Mouse (Mus musculus): ENCODE results near the gene Scml4. TPM values are rescaled to one million over a fixed set of nuclear protein-coding genes. Genes with fewer than 3 reads are reported as not detected.
A peak's percentile ranks its signal among the peaks of the same experiment; 100 is the strongest.

The Scml4 gene
- polyA plus RNA-seq, 1 experiment from 2014 or later, result 0.92 TPM

DNA sequence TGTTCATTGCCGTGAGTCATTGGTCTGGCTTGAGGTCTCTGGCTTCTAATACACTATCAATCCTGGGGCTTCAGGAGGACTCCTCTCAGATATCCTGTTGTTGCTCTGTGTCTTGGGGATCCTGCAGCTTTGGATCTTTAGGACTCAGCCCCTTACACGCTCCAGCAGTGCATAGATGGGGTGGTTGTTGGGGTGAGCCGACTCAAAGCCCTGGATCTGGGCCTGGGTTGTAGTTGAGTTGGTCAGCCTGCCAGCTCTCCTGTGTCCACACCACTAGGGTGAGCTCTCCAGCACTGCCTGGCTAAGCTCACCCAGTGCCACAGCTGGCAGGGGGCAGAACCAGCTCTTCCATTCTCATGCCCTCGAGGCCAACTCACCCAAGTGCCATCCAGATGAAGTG is 78.2 kb downstream of the Scml4 start:
- 70% methylated on average over 4 of the region's 4 CpGs for WGBS (ENCODE audit: insufficient replicate concordance)
- no peak overlapping the region for H3K27ac ChIP-seq (ENCODE audit: low read depth, low read length)
- H3K27me3 ChIP-seq (ENCODE audit: control insufficient read depth, insufficient read depth, low read length), result no peaks in the 10 kb centered on the region
- H3K4me2 ChIP-seq, result no peak overlapping the region
- H3K4me1 ChIP-seq (ENCODE audit: control insufficient read depth, insufficient read depth, low read length), result peaks cover 13% of the 10 kb centered on the region
- no peaks in the 10 kb centered on the region for H3K9me3 ChIP-seq (replicated peaks; ENCODE audit: control insufficient read depth, low read length)
- H3K36me3 ChIP-seq (ENCODE audit: control insufficient read depth, insufficient read depth, low read length), result no peaks in the 10 kb centered on the region
- H3K9ac ChIP-seq (ENCODE audit: low read depth, low read length), result no peak overlapping the region
- no peak for ATAC-seq (replicated peaks; ENCODE audit: insufficient number of reproducible peaks, low FRiP score, low TSS enrichment)
- H3K4me3 ChIP-seq (ENCODE audit: low read depth, low read length), result no peak overlapping the region

DNA sequence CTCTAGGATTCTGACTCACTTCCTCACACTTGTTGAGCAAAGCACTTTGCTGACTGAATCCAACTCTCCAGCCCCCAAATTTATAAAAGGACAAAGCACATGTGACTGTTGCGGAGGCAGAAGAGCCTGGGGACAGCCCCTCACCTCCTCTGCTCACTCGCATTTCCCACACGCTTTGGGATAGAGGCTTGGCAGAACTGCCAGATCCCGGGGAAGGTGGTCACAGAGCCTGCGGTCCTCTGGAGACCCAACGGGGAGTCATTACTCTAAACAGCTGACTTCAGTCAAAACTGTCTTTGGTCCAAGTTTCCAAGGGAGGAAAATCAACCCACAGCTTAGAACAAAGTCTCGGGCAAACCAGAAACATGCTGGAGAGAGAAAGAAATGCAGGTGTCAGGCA is 79.5 kb downstream of the Scml4 start:
- Histone ChIP-seq H3K27ac (ENCODE audit: low read depth, low read length) (no peak overlapping the region), H3K9me3 (replicated peaks; ENCODE audit: control insufficient read depth, low read length) (no peaks in the 10 kb centered on the region), H3K9ac (ENCODE audit: low read depth, low read length) (no peak overlapping the region), H3K4me1 (ENCODE audit: control insufficient read depth, insufficient read depth, low read length) (peaks cover 13% of the 10 kb centered on the region), H3K27me3 (ENCODE audit: control insufficient read depth, insufficient read depth, low read length) (no peaks in the 10 kb centered on the region), H3K4me3 (ENCODE audit: low read depth, low read length) (no peak overlapping the region), H3K36me3 (ENCODE audit: control insufficient read depth, insufficient read depth, low read length) (no peaks in the 10 kb centered on the region), H3K4me2 (no peak overlapping the region)
- 68% methylated on average over 7 of the region's 7 CpGs for WGBS (ENCODE audit: insufficient replicate concordance)
- ATAC-seq (replicated peaks; ENCODE audit: insufficient number of reproducible peaks, low FRiP score, low TSS enrichment), result no peak

DNA sequence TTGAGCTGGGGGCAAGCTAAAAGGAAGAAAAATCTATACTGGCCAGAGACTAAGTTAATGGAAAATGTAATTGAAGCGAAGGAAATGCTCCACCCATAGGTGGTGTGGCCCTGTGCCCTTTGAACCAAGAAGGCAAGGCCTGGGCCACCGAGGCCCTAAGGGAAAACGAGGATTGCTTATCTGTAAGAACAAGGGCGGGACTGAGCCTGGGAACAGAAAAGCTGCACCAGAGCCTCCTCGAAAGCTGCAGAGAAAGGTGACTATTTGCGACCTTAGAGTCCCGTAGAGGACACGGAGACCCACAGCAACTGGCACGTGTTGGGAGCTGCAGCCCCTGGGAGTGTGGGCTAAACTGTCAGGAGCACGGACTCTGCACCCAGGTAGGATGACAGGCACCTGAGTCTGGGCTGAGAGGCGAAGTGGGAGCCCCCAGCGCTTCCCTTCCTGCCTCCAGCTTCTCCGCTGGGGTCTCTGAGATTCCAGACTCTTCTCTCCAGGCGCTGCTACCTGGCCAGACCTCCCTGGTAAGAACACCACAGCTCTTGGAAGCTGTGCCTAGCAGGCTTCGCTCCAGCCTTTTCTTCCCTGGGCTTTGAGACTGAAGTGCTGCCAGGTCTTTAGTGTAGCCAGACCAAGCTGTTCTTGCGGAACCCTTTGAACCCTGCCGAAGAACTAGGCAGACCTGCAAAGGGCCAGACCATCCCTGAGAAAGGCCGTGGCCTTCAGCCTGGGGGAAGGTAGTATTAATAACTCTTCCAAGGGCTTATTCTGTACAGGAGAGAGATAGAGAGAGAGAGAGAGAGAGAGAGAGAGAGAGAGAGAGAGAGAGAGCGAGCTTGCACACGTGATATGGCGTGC is 80.3 kb downstream of the Scml4 start:
- no peaks in the 10 kb centered on the region for H3K36me3 ChIP-seq (ENCODE audit: control insufficient read depth, insufficient read depth, low read length)
- no peak overlapping the region for H3K4me3 ChIP-seq (ENCODE audit: low read depth, low read length)
- H3K4me2 ChIP-seq, result no peak overlapping the region
- no peak overlapping the region for H3K9ac ChIP-seq (ENCODE audit: low read depth, low read length)
- H3K27me3 ChIP-seq (ENCODE audit: control insufficient read depth, insufficient read depth, low read length), result no peaks in the 10 kb centered on the region
- H3K4me1 ChIP-seq (ENCODE audit: control insufficient read depth, insufficient read depth, low read length), result peaks cover 9% of the 10 kb centered on the region
- no peaks in the 10 kb centered on the region for H3K9me3 ChIP-seq (replicated peaks; ENCODE audit: control insufficient read depth, low read length)
- 60% methylated on average over 21 of the region's 21 CpGs for WGBS (ENCODE audit: insufficient replicate concordance)
- ATAC-seq (replicated peaks; ENCODE audit: insufficient number of reproducible peaks, low FRiP score, low TSS enrichment), result no peak
- H3K27ac ChIP-seq (ENCODE audit: low read depth, low read length), result no peak overlapping the region

DNA sequence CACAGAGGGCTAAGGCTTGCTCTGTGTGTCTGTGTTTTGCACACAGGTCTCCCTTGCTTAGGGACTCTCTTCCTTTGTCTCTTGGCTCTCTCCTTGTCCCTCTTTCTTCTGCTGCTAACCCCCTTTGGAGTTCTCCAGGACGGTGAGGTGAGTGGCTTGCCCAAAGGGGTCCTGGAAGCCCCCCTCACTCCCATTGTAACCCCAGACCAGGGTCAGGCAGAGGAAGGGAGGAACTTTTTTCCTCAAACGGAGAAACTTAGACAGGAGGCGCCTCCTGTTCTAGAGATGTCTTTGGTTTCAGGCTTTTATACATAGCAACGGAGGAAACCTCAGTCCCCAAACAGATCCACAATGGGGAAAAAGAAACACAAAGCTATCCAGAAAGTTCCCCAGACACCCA is 81.1 kb downstream of the Scml4 start:
- H3K27me3 ChIP-seq (ENCODE audit: control insufficient read depth, insufficient read depth, low read length), result no peaks in the 10 kb centered on the region
- H3K27ac ChIP-seq (ENCODE audit: low read depth, low read length), result no peak overlapping the region
- no peak overlapping the region for H3K4me2 ChIP-seq
- H3K36me3 ChIP-seq (ENCODE audit: control insufficient read depth, insufficient read depth, low read length), result no peaks in the 10 kb centered on the region
- ATAC-seq (replicated peaks; ENCODE audit: insufficient number of reproducible peaks, low FRiP score, low TSS enrichment), result no peak
- peaks cover 9% of the 10 kb centered on the region for H3K4me1 ChIP-seq (ENCODE audit: control insufficient read depth, insufficient read depth, low read length)
- H3K9ac ChIP-seq (ENCODE audit: low read depth, low read length), result no peak overlapping the region; the same call in 1 of the 2 replicates
- no peak overlapping the region for H3K4me3 ChIP-seq (ENCODE audit: low read depth, low read length)
- 81% methylated on average over 4 of the region's 4 CpGs for WGBS (ENCODE audit: insufficient replicate concordance)
- H3K9me3 ChIP-seq (replicated peaks; ENCODE audit: control insufficient read depth, low read length), result no peaks in the 10 kb centered on the region

DNA sequence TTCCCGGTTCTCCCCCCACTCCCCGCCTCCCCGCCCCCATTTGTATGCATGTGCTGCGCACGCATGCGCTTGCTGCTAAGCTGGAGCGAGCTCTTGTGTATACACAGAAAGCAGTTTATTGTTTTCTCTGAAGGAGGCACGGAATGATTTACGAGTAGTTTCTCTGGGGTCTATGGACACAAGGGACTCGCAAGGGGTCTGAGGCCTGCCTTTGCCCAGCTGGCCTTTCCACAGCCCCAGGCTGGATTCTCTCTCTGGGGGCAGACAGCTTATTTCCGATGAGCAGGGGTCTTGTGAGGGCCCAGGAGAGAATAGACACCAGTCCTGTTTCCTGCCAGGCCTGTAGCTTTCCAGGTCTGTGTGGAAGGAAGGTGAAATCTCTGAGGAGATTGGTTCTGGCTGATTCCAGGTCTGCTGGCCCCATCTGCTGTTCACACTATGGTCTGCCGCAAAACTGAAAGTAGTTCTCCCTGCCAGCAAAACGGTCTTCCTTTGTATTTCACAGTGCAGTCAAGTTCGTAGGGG is 81.6 kb downstream of the Scml4 start:
- H3K4me1 ChIP-seq (ENCODE audit: control insufficient read depth, insufficient read depth, low read length), result peaks cover 9% of the 10 kb centered on the region
- 0 out of 2 replicates have a peak, but pooled peaks have one; percentile 57 for ATAC-seq (replicated peaks; ENCODE audit: insufficient number of reproducible peaks, low FRiP score, low TSS enrichment)
- WGBS (ENCODE audit: insufficient replicate concordance), result 74% methylated on average over 14 of the region's 14 CpGs
- H3K36me3 ChIP-seq (ENCODE audit: control insufficient read depth, insufficient read depth, low read length), result no peaks in the 10 kb centered on the region
- no peak overlapping the region for H3K27ac ChIP-seq (ENCODE audit: low read depth, low read length)
- H3K27me3 ChIP-seq (ENCODE audit: control insufficient read depth, insufficient read depth, low read length), result no peaks in the 10 kb centered on the region
- H3K4me3 ChIP-seq (ENCODE audit: low read depth, low read length), result no peak overlapping the region
- no peak overlapping the region for H3K4me2 ChIP-seq
- 0 out of 2 replicates have a peak overlapping the region, but pooled peaks have one; percentile 24 for H3K9ac ChIP-seq (ENCODE audit: low read depth, low read length)
- H3K9me3 ChIP-seq (replicated peaks; ENCODE audit: control insufficient read depth, low read length), result no peaks in the 10 kb centered on the region

DNA sequence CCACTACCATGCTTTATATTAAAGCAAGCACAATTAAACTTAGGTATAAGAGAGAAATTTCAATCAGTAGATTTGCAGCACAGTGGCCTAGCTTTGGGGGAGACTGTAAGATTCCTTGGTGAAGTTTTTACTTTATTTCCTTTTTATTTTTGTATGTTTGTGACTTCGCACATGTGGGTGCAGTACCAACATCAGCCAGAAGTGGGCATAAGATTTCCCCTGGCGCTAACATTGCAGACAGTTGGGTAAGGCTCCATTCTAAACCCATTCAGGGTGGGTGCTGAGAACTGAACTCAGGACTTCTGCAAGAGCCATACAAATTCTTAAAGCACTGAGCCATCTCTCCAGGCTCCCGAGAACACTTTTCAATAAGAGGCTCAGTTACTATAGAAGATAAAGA is 82.1 kb downstream of the Scml4 start:
- Histone ChIP-seq H3K9me3 (replicated peaks; ENCODE audit: control insufficient read depth, low read length) (no peaks in the 10 kb centered on the region), H3K4me1 (ENCODE audit: control insufficient read depth, insufficient read depth, low read length) (peaks cover 9% of the 10 kb centered on the region), H3K9ac (ENCODE audit: low read depth, low read length) (no peak overlapping the region), H3K36me3 (ENCODE audit: control insufficient read depth, insufficient read depth, low read length) (no peaks in the 10 kb centered on the region), H3K4me2 (no peak overlapping the region), H3K4me3 (ENCODE audit: low read depth, low read length) (no peak overlapping the region), H3K27ac (ENCODE audit: low read depth, low read length) (no peak overlapping the region), H3K27me3 (ENCODE audit: control insufficient read depth, insufficient read depth, low read length) (no peaks in the 10 kb centered on the region)
- ATAC-seq (replicated peaks; ENCODE audit: insufficient number of reproducible peaks, low FRiP score, low TSS enrichment), result no peak
- WGBS (ENCODE audit: insufficient replicate concordance), result 78% methylated on average over 3 of the region's 3 CpGs

DNA sequence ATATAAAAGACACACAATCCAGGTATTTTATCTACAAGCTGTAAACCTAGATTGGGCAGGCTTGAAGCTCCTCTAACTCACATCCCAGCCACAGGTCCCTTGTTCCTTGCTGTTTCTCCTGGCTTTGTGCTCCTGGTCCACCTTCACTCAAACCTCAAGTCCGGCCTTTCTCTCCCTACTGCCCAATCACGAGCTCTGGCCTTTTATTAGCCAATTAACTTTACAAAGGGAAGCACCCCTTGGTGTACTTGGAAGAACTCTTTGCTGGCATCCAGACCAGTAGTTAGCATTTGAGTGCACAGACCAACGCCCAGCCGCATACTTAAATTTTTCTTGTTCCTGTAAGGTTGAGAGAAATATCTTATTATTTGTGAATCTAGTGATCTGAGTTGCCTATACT is 85.1 kb downstream of the Scml4 start:
- Histone ChIP-seq H3K36me3 (ENCODE audit: control insufficient read depth, insufficient read depth, low read length) (no peaks in the 10 kb centered on the region), H3K9ac (ENCODE audit: low read depth, low read length) (no peak overlapping the region), H3K4me2 (no peak overlapping the region), H3K27ac (ENCODE audit: low read depth, low read length) (no peak overlapping the region), H3K4me1 (ENCODE audit: control insufficient read depth, insufficient read depth, low read length) (peaks cover 14% of the 10 kb centered on the region), H3K9me3 (replicated peaks; ENCODE audit: control insufficient read depth, low read length) (no peaks in the 10 kb centered on the region), H3K4me3 (ENCODE audit: low read depth, low read length) (no peak overlapping the region), H3K27me3 (ENCODE audit: control insufficient read depth, insufficient read depth, low read length) (no peaks in the 10 kb centered on the region)
- 65% methylated on average over 4 of the region's 4 CpGs for WGBS (ENCODE audit: insufficient replicate concordance)
- no peak for ATAC-seq (replicated peaks; ENCODE audit: insufficient number of reproducible peaks, low FRiP score, low TSS enrichment)

DNA sequence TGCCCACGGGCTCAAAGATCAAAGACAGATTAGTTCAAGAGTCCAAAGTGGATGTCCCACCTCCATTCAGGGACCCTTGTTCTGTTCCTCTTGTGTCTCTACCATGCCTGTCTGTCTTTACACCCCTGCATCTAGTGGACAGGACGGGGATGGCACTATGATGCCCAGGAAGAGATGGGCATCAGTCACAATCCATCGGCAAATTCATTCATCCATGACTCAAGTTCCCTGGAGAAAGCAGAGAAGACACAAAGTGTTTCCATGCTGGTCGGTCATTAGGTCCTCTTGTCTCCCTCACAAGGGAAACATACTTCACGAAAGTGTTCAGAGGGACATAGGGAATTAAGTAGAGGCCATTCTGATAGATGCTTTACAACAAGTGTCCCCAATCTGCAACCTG is 87.2 kb downstream of the Scml4 start:
- Histone ChIP-seq H3K4me3 (ENCODE audit: low read depth, low read length) (no peak overlapping the region), H3K27me3 (ENCODE audit: control insufficient read depth, insufficient read depth, low read length) (no peaks in the 10 kb centered on the region), H3K4me2 (no peak overlapping the region), H3K4me1 (ENCODE audit: control insufficient read depth, insufficient read depth, low read length) (peaks cover 14% of the 10 kb centered on the region; the same call in 1 of the 2 replicates), H3K9me3 (replicated peaks; ENCODE audit: control insufficient read depth, low read length) (no peaks in the 10 kb centered on the region), H3K27ac (ENCODE audit: low read depth, low read length) (no peak overlapping the region), H3K36me3 (ENCODE audit: control insufficient read depth, insufficient read depth, low read length) (no peaks in the 10 kb centered on the region), H3K9ac (ENCODE audit: low read depth, low read length) (no peak overlapping the region)
- no peak for ATAC-seq (replicated peaks; ENCODE audit: insufficient number of reproducible peaks, low FRiP score, low TSS enrichment)
- 87% methylated on average over 5 of the region's 5 CpGs for WGBS (ENCODE audit: insufficient replicate concordance)

Measured in heart, embryonic 11.5 days (tissue).